Mouse (Mus musculus) kidney, postnatal 0 days (tissue): ENCODE data around the gene Pbrm1. TPM values are rescaled to one million over a fixed set of nuclear protein-coding genes. Genes with fewer than 3 reads are reported as not detected.

Source experiments
- ATAC-seq: fragments of 200-750 bp; cut with Nextera tagmentation; replicated peaks from 2 replicates; pipeline ENCODE4 v1.8.0; 2017; ENCODE audit warnings: low read depth, moderate number of reproducible peaks, moderate TSS enrichment, moderate library complexity; ENCODE audit not compliant: low FRiP score
- DNase-seq: peaks from one replicate; pipeline ENCODE4 v3.0.0-alpha.2; 2016; ENCODE audit warnings: low spot score
- H3K27ac ChIP-seq: fragments of 300-500 bp; sonication (generic); 2 replicates; pipeline ENCODE4 v1.5.1; 2014; ENCODE audit warnings: mild to moderate bottlenecking
- H3K27me3 ChIP-seq: fragments of 300-500 bp; sonication (generic); 2 replicates; pipeline ENCODE4 v1.6.1; 2014; ENCODE audit warnings: low read length, mixed read lengths; ENCODE audit not compliant: insufficient read depth
- H3K36me3 ChIP-seq: fragments of 300-500 bp; sonication (generic); 2 replicates; pipeline ENCODE4 v1.6.1; 2014; ENCODE audit warnings: low read length, mixed read lengths; ENCODE audit not compliant: insufficient read depth
- H3K4me1 ChIP-seq: fragments of 300-500 bp; sonication (generic); replicated peaks from 2 replicates; pipeline ENCODE4 v1.6.1; 2014; ENCODE audit warnings: antibody characterized with exemption, low read length, mixed read lengths; ENCODE audit not compliant: insufficient read depth
- H3K4me2 ChIP-seq: fragments of 300-500 bp; sonication (generic); 2 replicates; pipeline ENCODE4 v1.6.1; 2014; ENCODE audit warnings: mild to moderate bottlenecking, low read length, moderate library complexity, mixed read lengths
- H3K4me3 ChIP-seq: fragments of 300-500 bp; sonication (generic); replicated peaks from 2 replicates; pipeline ENCODE4 v1.5.1; 2014; ENCODE audit warnings: low read depth, low read length
- H3K9ac ChIP-seq: fragments of 300-500 bp; sonication (generic); 2 replicates; pipeline ENCODE4 v1.6.1; 2014; ENCODE audit warnings: low read depth, low read length
- H3K9me3 ChIP-seq: fragments of 300-500 bp; sonication (generic); replicated peaks from 2 replicates; pipeline ENCODE4 v1.6.1; 2016; ENCODE audit warnings: low read length, inconsistent platforms, mixed read lengths
- CTCF ChIP-seq: IDR thresholded peaks from 2 replicates; pipeline ENCODE4 v1.5.1; 2016; ENCODE audit warnings: antibody characterized with exemption, low read depth, mild to moderate bottlenecking, moderate library complexity
- WGBS: fragments of 180-500 bp; shearing (Covaris S2); extraction: QIAGEN DNeasy Blood & Tissue Kit; methylation state at CpG from one replicate; pipeline ENCODE4 v1.1.7; 2014; 5-methylcytosine and 5-hydroxymethylcytosine counted together
- polyA plus RNA-seq: library from polyadenylated mRNA; unstranded; fragments of >200 nt; fragmentation: Nextera tagmentation; extraction: Ambion mirVana; gene quantifications from 2 replicates; pipeline ENCODE4 v1.2.1, GENCODE M21; 2015

Pbrm1 gene
- polyA plus RNA-seq, 1 experiment from 2014 or later = 67.3 TPM

DNA sequence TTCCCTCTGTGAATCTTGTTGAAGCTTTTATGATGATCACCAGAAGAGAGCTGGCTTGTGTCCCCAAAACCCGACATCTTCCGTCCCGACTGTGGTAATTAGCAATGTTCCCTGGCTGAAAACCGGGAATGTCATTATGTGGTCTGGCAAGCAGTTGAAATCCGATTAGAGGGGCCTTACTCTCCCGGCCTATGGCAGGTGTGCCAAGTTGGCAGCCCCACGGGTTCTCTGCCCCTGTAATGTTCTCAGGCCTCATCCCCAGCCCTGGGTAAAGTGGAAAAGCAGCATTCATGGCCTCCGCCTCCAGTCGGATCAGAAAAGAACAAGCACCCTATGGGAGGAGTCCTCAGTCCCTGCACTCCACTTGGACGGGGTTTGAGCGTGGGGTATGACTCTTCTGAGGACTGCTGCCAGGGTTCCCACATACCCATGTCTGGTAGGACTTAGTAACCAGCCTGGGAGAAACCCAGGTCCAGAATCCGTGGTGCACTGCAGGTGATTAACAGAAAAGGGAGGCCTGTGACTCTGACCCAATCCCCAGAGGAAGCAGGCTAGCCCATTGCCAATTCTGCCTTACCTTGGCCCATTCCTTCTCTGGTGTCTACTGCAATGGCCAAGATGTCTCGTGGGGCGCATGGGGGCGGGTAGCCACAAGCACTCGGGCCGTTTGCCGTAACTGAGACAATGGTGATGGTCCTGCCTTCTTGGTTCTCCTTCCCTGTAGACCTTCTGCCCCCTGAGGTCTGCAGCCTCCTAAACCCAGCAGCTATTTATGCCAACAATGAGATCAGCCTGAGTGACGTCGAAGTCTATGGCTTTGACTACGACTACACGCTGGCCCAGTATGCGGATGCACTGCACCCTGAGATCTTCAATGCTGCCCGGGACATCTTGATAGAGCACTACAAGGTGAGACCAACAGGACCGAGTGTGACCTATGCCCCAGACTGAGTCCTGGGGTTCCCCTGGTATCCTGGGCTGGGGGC is 115.4 kb downstream of the Pbrm1 start:
- Histone ChIP-seq H3K9ac (no peak overlapping the region), H3K36me3 (peaks cover 29% of the 10 kb centered on the region), H3K9me3 (no peaks in the 10 kb centered on the region), H3K27me3 (no peaks in the 10 kb centered on the region), H3K27ac (no peak overlapping the region), H3K4me1 (peaks cover 26% of the 10 kb centered on the region), H3K4me2 (no peak overlapping the region), H3K4me3 (no peak overlapping the region)
- DNase-seq = no peak
- ATAC-seq = no peak
- WGBS = 80% methylated on average over 25 of the region's 25 CpGs
- TF ChIP-seq CTCF = no peak

GRCm38 (mm10) chr14:31135495-31136410 is 116.8 kb downstream of the Pbrm1 start:
- Histone ChIP-seq H3K9me3 (no peaks in the 10 kb centered on the region), H3K9ac (no peak overlapping the region), H3K27me3 (no peaks in the 10 kb centered on the region), H3K36me3 (peaks cover 43% of the 10 kb centered on the region), H3K27ac (no peak overlapping the region), H3K4me1 (peaks cover 17% of the 10 kb centered on the region), H3K4me2 (no peak overlapping the region), H3K4me3 (no peak overlapping the region)
- ATAC-seq (no peak), DNase-seq (no peak)
- TF ChIP-seq CTCF = no peak
- WGBS = 94% methylated on average over 34 of the region's 34 CpGs

- 89% methylated on average over 26 of the region's 26 CpGs for WGBS
- H3K36me3 ChIP-seq = peaks cover 44% of the 10 kb centered on the region
- H3K9ac ChIP-seq = no peak overlapping the region
- H3K9me3 ChIP-seq = no peaks in the 10 kb centered on the region
- no peaks in the 10 kb centered on the region for H3K27me3 ChIP-seq
- no peak overlapping the region for H3K4me3 ChIP-seq
- H3K4me2 ChIP-seq = no peak overlapping the region
- TF ChIP-seq CTCF = no peak
- H3K27ac ChIP-seq = no peak overlapping the region
- DNase-seq = no peak
- peaks cover 17% of the 10 kb centered on the region for H3K4me1 ChIP-seq
- ATAC-seq = no peak
Measured at GRCm38 (mm10) chr14:31136411-31137280, 117.7 kb downstream of the Pbrm1 start.

DNA sequence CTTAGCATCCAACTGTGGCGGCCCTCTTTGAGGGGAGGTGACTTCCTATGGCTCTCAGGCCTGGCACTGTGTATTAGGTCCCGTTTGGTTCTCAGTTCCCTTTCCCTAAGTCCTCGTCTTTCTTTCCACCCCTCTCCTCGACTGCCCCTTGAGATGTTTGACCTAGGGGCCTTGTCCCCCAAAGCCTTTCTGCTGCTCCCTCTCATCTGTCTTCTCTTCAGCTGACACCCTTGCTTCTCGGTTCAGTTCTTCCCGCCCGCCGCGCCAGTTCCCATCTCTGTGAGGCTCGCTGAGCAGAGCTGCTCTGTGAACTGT is 118.3 kb downstream of the Pbrm1 start:
- Histone ChIP-seq H3K36me3 (peaks cover 47% of the 10 kb centered on the region), H3K27ac (peak overlapping the region; percentile 68), H3K4me1 (peaks cover 12% of the 10 kb centered on the region), H3K4me3 (no peak overlapping the region), H3K4me2 (no peak overlapping the region), H3K9me3 (no peaks in the 10 kb centered on the region), H3K9ac (no peak overlapping the region), H3K27me3 (no peaks in the 10 kb centered on the region)
- WGBS = 57% methylated on average over 10 of the region's 10 CpGs
- DNase-seq (no peak), ATAC-seq (no peak)
- no peak for TF ChIP-seq CTCF

DNA sequence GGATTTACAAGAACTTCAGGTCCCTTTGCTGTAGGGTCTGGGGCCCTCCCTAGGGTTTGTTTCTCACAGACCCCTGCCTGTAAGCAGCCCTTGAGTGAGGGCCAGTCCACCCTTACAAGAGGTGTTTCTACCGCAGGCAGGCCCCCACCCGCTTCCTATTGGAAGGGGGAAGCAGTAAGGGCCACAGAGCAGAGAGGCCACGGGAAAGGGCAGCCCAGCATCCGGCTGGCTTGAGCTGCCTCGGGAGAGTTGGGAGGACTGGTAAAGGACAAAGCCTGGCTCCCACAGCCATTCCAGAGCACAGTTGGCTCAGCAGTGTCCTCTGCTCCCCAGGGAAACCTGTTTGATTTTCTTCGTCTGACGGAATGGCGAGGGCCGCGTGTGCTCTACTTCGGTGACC is 118.9 kb downstream of the Pbrm1 start:
- DNase-seq = peak; percentile 49
- WGBS = 57% methylated on average over 11 of the region's 11 CpGs
- no peak overlapping the region for H3K4me2 ChIP-seq
- no peaks in the 10 kb centered on the region for H3K27me3 ChIP-seq
- TF ChIP-seq CTCF = no peak
- peaks cover 48% of the 10 kb centered on the region for H3K36me3 ChIP-seq
- H3K9ac ChIP-seq = no peak overlapping the region
- peaks cover 6% of the 10 kb centered on the region for H3K4me1 ChIP-seq
- H3K4me3 ChIP-seq = no peak overlapping the region
- peak overlapping the region; percentile 68 for H3K27ac ChIP-seq
- H3K9me3 ChIP-seq = no peaks in the 10 kb centered on the region
- ATAC-seq = 0 out of 2 replicates have a peak, but pooled peaks have one; percentile 1
